ENCODE assay signal across 1 mouse cellular context in the genomic region with DNA sequence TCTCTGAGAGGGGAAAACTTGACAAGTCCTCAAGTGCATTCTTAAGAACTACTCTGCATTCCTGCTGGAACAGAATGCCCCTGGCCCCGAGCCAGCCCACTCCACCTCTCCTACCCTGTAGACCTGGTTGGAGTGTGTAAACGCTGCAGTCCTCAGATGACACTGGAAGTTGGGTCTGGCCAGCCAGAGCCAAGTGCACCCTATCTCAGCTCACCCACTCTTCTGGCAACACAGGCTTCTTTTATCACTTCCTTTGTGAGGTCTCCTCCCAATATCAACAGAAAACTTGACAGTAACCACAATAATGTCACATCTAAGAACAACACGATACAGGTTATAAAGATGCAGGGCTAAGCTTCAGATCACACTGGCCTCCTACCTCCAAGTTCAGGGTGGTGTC.
TF ChIP-seq lines count a peak whose summit lies in the region.

No protein-coding gene starts in this region.

TF ChIP-seq in MEL, 35 proteins besides CTCF, POLR2A, EP300 and RAD21 (continued from another document):
- peak; percentile 40; the same call in 1 of the 2 replicates for TF ChIP-seq MEF2A (IDR thresholded peaks at IDR 0.05; ENCODE audit: extremely low read depth, insufficient replicate concordance, low read depth, low read length, poor library complexity, severe bottlenecking)
- no peak for TF ChIP-seq ZNF384 (IDR thresholded peaks at IDR 0.05; ENCODE audit: low read depth, low read length)
- no peak for TF ChIP-seq USF2 (IDR thresholded peaks at IDR 0.05; ENCODE audit: borderline replicate concordance in 1 of 2, insufficient read depth in 1 of 2, low read depth in 1 of 2, low read length in 2 of 2)
- TF ChIP-seq GABPA (IDR thresholded peaks at IDR 0.05; ENCODE audit: low read depth, low read length): no peak
- peak; percentile 94 for TF ChIP-seq ETS1 (IDR thresholded peaks at IDR 0.05; ENCODE audit: low read depth, low read length)
- peak; percentile 74; the same call in 1 of the 2 replicates for TF ChIP-seq MXI1 (IDR thresholded peaks at IDR 0.05; ENCODE audit: low read depth, low read length)
- no peak for TF ChIP-seq ELF1 (IDR thresholded peaks at IDR 0.05; ENCODE audit: low read depth, low read length)
